Mouse (Mus musculus) retina, postnatal 7 days (tissue): ENCODE results near the gene Olfr1124.
"Not testable (repeated sequence)": the region's sequence is repeated elsewhere in the genome, so short reads cannot be mapped to it uniquely, and the experiment has no call there.

Source experiments
- DNase-seq: peaks from one replicate; pipeline ENCODE4 v3.0.0-alpha.2; 2012; ENCODE audit warnings: low read depth, low spot score

The Olfr1124 gene

DNA sequence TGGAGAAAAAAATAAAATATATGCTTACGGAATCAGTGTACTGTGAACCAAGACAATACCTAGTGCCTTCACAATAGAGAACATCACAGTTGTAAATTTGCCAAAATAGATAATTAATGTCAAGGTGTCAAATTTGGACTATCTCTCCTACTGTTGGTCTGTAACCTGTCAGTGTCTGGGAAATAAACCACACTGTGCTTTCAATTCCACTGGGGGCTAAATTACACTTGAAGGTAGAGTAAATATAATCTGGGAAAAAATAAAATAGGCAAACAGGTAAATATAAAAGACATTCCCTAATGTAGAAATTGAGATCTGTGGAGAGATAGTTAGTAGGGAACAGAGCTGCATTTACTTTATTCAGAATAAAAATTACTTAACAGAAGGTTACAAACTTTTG is at the start of gene Olfr1124:
Gene Olfr1124 (plus strand): TSS at position 301 of the 400 bp plus-strand sequence.
- no peak for DNase-seq

DNA sequence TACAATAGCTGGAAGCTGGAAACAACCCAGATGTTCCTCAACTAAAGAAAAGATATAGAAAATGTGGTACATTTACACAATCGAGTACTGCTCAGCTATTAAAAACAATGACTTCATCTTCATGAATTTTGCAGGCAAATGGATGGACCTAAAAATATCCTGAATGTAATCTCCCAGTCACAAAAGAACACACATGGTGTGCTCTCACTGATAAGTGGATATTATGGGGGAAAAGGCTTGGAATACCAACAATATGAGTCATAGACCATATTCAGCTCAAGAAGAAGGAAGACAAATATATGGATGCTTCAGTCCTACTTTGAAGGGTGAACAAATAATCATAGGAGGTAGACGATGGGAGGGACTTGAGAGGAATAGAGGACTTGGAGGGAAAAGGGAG is 46.1 kb upstream of the Olfr1124 start:
- DNase-seq: no peak

DNA sequence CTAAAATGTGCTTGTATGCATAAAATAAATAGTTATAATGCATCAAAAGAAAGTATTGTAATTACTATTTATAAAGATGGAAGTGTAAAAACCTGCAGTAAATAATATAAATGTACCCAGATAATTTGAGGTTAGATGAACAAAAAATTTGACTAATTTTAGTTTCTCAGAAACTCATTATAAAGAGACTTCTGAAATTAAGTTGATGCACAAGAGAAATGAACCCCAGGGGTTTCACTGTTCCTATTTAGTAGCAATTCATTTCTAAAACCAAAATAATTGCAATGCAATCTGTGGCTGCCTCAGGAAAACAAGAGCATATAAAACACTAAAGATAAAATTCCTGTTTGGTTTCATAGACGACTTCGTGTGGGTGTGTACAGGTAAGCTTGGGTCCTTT is 44.5 kb upstream of the Olfr1124 start, which contains the start of gene Olfr1122:
Gene Olfr1122 (plus strand): TSS at position 301 of the 400 bp plus-strand sequence.
- no peak for DNase-seq

DNA sequence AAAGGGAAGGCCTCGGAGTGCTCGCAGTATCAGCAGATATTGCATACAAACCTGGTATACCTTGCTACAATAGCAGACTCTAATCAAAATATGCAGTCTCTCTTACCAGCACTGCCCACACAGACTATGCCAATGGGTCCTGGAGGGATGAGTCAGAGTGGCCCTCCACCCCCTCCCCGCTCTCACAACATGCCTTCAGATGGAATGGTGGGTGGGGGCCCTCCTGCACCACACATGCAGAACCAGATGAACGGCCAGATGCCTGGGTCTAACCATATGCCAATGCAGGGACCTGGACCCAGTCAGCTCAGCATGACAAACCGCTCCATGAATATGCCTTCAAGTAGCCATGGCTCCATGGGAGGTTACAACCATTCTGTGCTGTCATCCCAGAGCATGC is 36.5 kb upstream of the Olfr1124 start:
- not testable (repeated sequence) for DNase-seq

GRCm38 (mm10) chr2:87394686-87395085 is 35.4 kb upstream of the Olfr1124 start:
- not testable (repeated sequence) for DNase-seq

DNA sequence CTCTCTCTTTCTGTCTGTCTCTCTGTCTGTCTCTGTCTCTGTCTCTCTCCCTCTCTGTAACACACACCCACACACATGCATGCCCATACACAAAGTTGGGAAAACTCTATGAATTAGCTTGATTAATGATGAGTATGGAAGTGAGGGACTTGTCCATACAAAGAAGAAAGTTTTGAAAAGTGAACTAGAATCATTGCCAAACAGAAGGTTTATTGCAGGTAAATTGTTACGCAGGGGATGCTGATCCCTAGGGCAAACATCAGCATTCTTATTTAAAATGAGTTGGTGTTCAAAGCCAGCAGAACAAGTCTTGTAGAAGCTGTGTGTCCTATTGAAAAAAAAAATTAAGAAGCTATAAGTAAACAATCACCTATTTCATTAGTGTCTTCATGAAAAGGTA is 13.7 kb upstream of the Olfr1124 start, which contains the start of gene Olfr1123:
Gene Olfr1123 (plus strand): TSS at position 301 of the 400 bp plus-strand sequence.
- DNase-seq: no peak

- no peak for DNase-seq
Measured at GRCm38 (mm10) chr2:87437731-87438130, 7.7 kb downstream of the Olfr1124 start.

GRCm38 (mm10) chr2:87453662-87454061 is 23.6 kb downstream of the Olfr1124 start, which contains the start of gene Olfr1126:
Gene Olfr1126 (plus strand): TSS chr2:87453962.
- DNase-seq: no peak

GRCm38 (mm10) chr2:87461769-87462168 is 31.7 kb downstream of the Olfr1124 start:
- no peak for DNase-seq

DNA sequence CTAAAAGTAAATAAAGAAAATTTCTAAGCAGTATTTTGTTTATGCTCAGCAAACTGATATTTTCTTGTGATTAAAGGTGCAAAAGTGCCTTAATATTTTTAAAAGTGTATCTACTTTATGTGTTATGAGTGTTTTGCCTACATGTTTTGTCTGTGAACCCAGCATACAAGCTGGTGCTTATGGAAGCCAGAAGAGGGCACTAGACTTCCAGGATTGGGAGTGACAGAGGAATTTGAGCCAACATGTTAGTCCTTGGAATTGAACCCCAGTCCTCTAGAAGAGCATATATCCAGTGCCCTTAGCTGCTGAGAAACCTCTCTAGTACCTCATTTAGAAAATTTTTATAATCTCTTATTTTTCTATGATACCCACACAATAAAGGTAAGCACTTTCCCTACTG is 50.1 kb downstream of the Olfr1124 start:
- DNase-seq: no peak

- DNase-seq: no peak
Measured at GRCm38 (mm10) chr2:87481158-87481557, 51.1 kb downstream of the Olfr1124 start.

GRCm38 (mm10) chr2:87482276-87482675 is 52.2 kb downstream of the Olfr1124 start:
- DNase-seq: no peak
